Mouse (Mus musculus) CH12.LX (cell line): ENCODE measurements at regions not wholly inside any gene's neighbourhood (a gene's known extent, or its start where the extent isn't known, plus 50 kb on each side); places are given as distances from the start of the nearest gene placed in this dataset.

ENCODE experiments used
- DNase-seq: peaks from one replicate; pipeline ENCODE4 v3.0.0-alpha.2; 2013; ENCODE audit errors: extremely low read depth
- H3K27ac ChIP-seq: 2 replicates; pipeline ENCODE4 v1.5.1; 2012; ENCODE audit warnings: low read depth, mild to moderate bottlenecking, control low read depth, moderate library complexity; ENCODE audit not compliant: insufficient read depth
- H3K27me3 ChIP-seq: replicated peaks from 2 replicates; pipeline ENCODE3; 2012; ENCODE audit warnings: inconsistent platforms
- H3K36me3 ChIP-seq, 2 experiments: replicated peaks in 1 of 2; 2 replicates each; pipeline versions ENCODE3 to v1.6.1; 2012; ENCODE audit warnings: inconsistent platforms in 1 of 2, low read length in 1 of 2, mild to moderate bottlenecking in 1 of 2, mixed read lengths in 1 of 2, moderate library complexity in 1 of 2; ENCODE audit not compliant: control insufficient read depth in 1 of 2, insufficient read depth in 1 of 2
- H3K4me1 ChIP-seq, 2 experiments: 2 replicates each; pipeline ENCODE4 v1.6.1; 2012; ENCODE audit warnings: inconsistent platforms in 1 of 2, moderate library complexity in 1 of 2; ENCODE audit not compliant: insufficient read depth in 2 of 2, control insufficient read depth in 1 of 2
- H3K4me2 ChIP-seq: 2 replicates; pipeline ENCODE4 v1.6.1; 2012; ENCODE audit warnings: low read depth, mild to moderate bottlenecking, control low read depth; ENCODE audit not compliant: poor library complexity, insufficient read depth, severe bottlenecking
- H3K4me3 ChIP-seq, 3 experiments: fragments of 150-350 bp in 1 of 3; sonication (generic) in 1 of 3; replicated peaks in 1 of 3; 2 replicates each; pipeline versions ENCODE3 to v1.5.1; 2011 to 2012; ENCODE audit warnings: low read depth in 2 of 3, low read length in 2 of 3, mild to moderate bottlenecking in 2 of 3, moderate library complexity in 2 of 3, control low read depth in 1 of 3, improper control_type of control experiment in 1 of 3, inconsistent platforms in 1 of 3, mixed read lengths in 1 of 3; ENCODE audit not compliant: poor library complexity in 1 of 3
- H3K79me2 ChIP-seq: replicated peaks from 2 replicates; pipeline ENCODE4 v1.6.1; 2012; ENCODE audit warnings: mild to moderate bottlenecking, moderate library complexity; ENCODE audit not compliant: control insufficient read depth, poor library complexity, insufficient read depth, severe bottlenecking; ENCODE audit errors: extremely low read depth
- H3K9ac ChIP-seq: 2 replicates; pipeline ENCODE4 v1.6.1; 2012; ENCODE audit warnings: low read depth, mild to moderate bottlenecking, control low read depth, moderate library complexity; ENCODE audit not compliant: insufficient read depth
- H3K9me3 ChIP-seq: replicated peaks from 2 replicates; pipeline ENCODE3; 2012; ENCODE audit warnings: low read length, inconsistent platforms, mixed read lengths
- CHD2 ChIP-seq: IDR thresholded peaks from 2 replicates; pipeline ENCODE4 v1.6.1; 2011; ENCODE audit warnings: low read length, improper control_type of control experiment
- CTCF ChIP-seq, 2 experiments: IDR thresholded peaks in 1 of 2; conservative IDR thresholded peaks in 1 of 2; 2 replicates each; pipeline ENCODE4 v1.5.1; 2011 to 2012; ENCODE audit warnings: low read depth in 2 of 2, low read length in 2 of 2, improper control_type of control experiment in 1 of 2, inconsistent platforms in 1 of 2, mild to moderate bottlenecking in 1 of 2, moderate library complexity in 1 of 2
- ELF1 ChIP-seq: IDR thresholded peaks from 2 replicates; pipeline ENCODE4 v1.6.1; 2014; ENCODE audit warnings: low read depth, mild to moderate bottlenecking, inconsistent platforms, low read length, improper control_type of control experiment
- ETS1 ChIP-seq: conservative IDR thresholded peaks from 2 replicates; pipeline ENCODE4 v1.6.1; 2012; ENCODE audit warnings: low read depth, mild to moderate bottlenecking, inconsistent platforms, low read length, improper control_type of control experiment, moderate library complexity
- GABPA ChIP-seq: IDR thresholded peaks from 2 replicates; pipeline ENCODE4 v1.6.1; 2012; ENCODE audit warnings: low read depth, low read length, improper control_type of control experiment, inconsistent platforms; ENCODE audit not compliant: insufficient replicate concordance
- HCFC1 ChIP-seq: IDR thresholded peaks from 2 replicates; pipeline ENCODE4 v1.6.1; 2012; ENCODE audit warnings: low read depth, mild to moderate bottlenecking, inconsistent platforms, low read length, improper control_type of control experiment
- IRF4 ChIP-seq: IDR thresholded peaks from 2 replicates; pipeline ENCODE4 v1.6.1; 2014; ENCODE audit warnings: low read depth, mild to moderate bottlenecking, inconsistent platforms, low read length, improper control_type of control experiment
- KAT2A ChIP-seq: IDR thresholded peaks from 2 replicates; pipeline ENCODE4 v1.6.1; 2012; ENCODE audit warnings: low read length, improper control_type of control experiment, inconsistent platforms; ENCODE audit not compliant: insufficient replicate concordance
- MAFK ChIP-seq: IDR thresholded peaks from 2 replicates; pipeline ENCODE4 v1.6.1; 2011; ENCODE audit warnings: low read length, improper control_type of control experiment; ENCODE audit not compliant: insufficient replicate concordance
- MAZ ChIP-seq: IDR thresholded peaks from 2 replicates; pipeline ENCODE4 v1.6.1; 2012; ENCODE audit warnings: low read depth, mild to moderate bottlenecking, inconsistent platforms, low read length, improper control_type of control experiment, moderate library complexity
- MEF2A ChIP-seq: IDR thresholded peaks from 2 replicates; pipeline ENCODE4 v1.6.1; 2014; ENCODE audit warnings: low read depth, mild to moderate bottlenecking, inconsistent platforms, low read length, improper control_type of control experiment, borderline replicate concordance
- MYC ChIP-seq: IDR thresholded peaks from 2 replicates; pipeline ENCODE4 v1.6.1; 2011; ENCODE audit warnings: low read depth, mild to moderate bottlenecking, improper control_type of control experiment, low read length
- NELFE ChIP-seq: IDR thresholded peaks from 2 replicates; pipeline ENCODE4 v1.6.1; 2011; ENCODE audit warnings: low read depth, low read length, improper control_type of control experiment
- NRF1 ChIP-seq: IDR thresholded peaks from 2 replicates; pipeline ENCODE4 v1.6.1; 2014; ENCODE audit warnings: low read depth, mild to moderate bottlenecking, inconsistent platforms, low read length, improper control_type of control experiment, moderate library complexity
- POLR2A ChIP-seq: IDR thresholded peaks from 2 replicates; pipeline ENCODE4 v1.6.1; 2011; ENCODE audit warnings: low read depth, mild to moderate bottlenecking, improper control_type of control experiment, low read length
- RAD21 ChIP-seq: IDR thresholded peaks from 2 replicates; pipeline ENCODE4 v1.6.1; 2011; ENCODE audit warnings: low read depth, mild to moderate bottlenecking, low read length, improper control_type of control experiment, moderate library complexity
- TBP ChIP-seq: conservative IDR thresholded peaks from 2 replicates; pipeline ENCODE4 v1.6.1; 2011; ENCODE audit warnings: low read depth, low read length, improper control_type of control experiment
- UBTF ChIP-seq: IDR thresholded peaks from 2 replicates; pipeline ENCODE4 v1.6.1; 2012; ENCODE audit warnings: low read depth, mild to moderate bottlenecking, inconsistent platforms, low read length, improper control_type of control experiment, moderate library complexity
- USF1 ChIP-seq: IDR thresholded peaks from 2 replicates; pipeline ENCODE4 v1.6.1; 2014; ENCODE audit warnings: low read depth, mild to moderate bottlenecking, inconsistent platforms, low read length, improper control_type of control experiment
- ZC3H11A ChIP-seq: IDR thresholded peaks from 2 replicates; pipeline ENCODE4 v1.6.1; 2012; ENCODE audit warnings: low read depth, mild to moderate bottlenecking, inconsistent platforms, low read length, improper control_type of control experiment
- ZKSCAN1 ChIP-seq: IDR thresholded peaks from 2 replicates; pipeline ENCODE4 v1.6.1; 2012; ENCODE audit warnings: low read depth, inconsistent platforms, low read length, improper control_type of control experiment, borderline replicate concordance
- ZNF384 ChIP-seq: IDR thresholded peaks from 2 replicates; pipeline ENCODE4 v1.6.1; 2012; ENCODE audit warnings: low read depth, low read length, improper control_type of control experiment, inconsistent platforms
- dilution Hi-C: fragments of 300-500 bp; cut with MboI; formaldehyde crosslinking; loops from 2 replicates; pipeline ENCODE4 v1.14.3; 2020; ENCODE audit warnings: low sequenced_read_pairs; ENCODE audit not compliant: extremely low pct_unique_long_range_greater_than_20kb, extremely low pct_ligation_motif_present
- in situ Hi-C: fragments of 300-500 bp; cut with MboI; formaldehyde crosslinking; loops from 3 replicates; pipeline ENCODE4 v1.14.3; 2019; ENCODE audit warnings: low sequenced_read_pairs, low pct_ligation_motif_present, low pct_unique_long_range_greater_than_20kb, mixed read lengths

- H3K27me3 ChIP-seq, result no peaks in the 10 kb centered on the region
- no peak overlapping the region for H3K9ac ChIP-seq
- TF ChIP-seq ELF1, result no peak
- no peak for TF ChIP-seq MEF2A
- TF ChIP-seq HCFC1, result no peak
- TF ChIP-seq USF1, result no peak
- no peak for TF ChIP-seq ZKSCAN1
- no peak for TF ChIP-seq MAFK
- TF ChIP-seq ZNF384, result no peak
- TF ChIP-seq KAT2A, result no peak
- no peak for TF ChIP-seq ETS1
- no peak for TF ChIP-seq CTCF (conservative IDR thresholded peaks at IDR 0.05 in 1 of 2, IDR thresholded peaks at IDR 0.05 in 1 of 2; ENCODE audit: low read depth in 2 of 2, low read length in 2 of 2)
- no peak for TF ChIP-seq TBP
- TF ChIP-seq ZC3H11A, result no peak
- no peaks in the 10 kb centered on the region for H3K4me1 ChIP-seq
- H3K9me3 ChIP-seq, result no peaks in the 10 kb centered on the region
- H3K36me3 ChIP-seq, result no peaks in the 10 kb centered on the region
- DNase-seq, result no peak
- in situ Hi-C loops, result no loop called here
- no peak overlapping the region for H3K4me2 ChIP-seq
- dilution Hi-C loops, result no loop called here
- H3K4me3 ChIP-seq, result no peak overlapping the region
- no peaks in the 10 kb centered on the region for H3K79me2 ChIP-seq
- no peak overlapping the region for H3K27ac ChIP-seq
These were observed 60.0 kb upstream of the Gpr141 start for GRCm38 (mm10) chr13:19883896-19884658.

- H3K79me2 ChIP-seq, result no peaks in the 10 kb centered on the region
These were observed 58.8 kb upstream of the Gpr141 start for GRCm38 (mm10) chr13:19882889-19883288.

More at GRCm38 (mm10) chr13:19882889-19883288, 58.8 kb upstream of the Gpr141 start:
- dilution Hi-C loops, result no loop called here
- TF ChIP-seq POLR2A (no peak), UBTF (no peak), NRF1 (no peak), USF1 (no peak), CHD2 (no peak), NELFE (no peak), HCFC1 (no peak), GABPA (no peak), RAD21 (no peak), ELF1 (no peak), MYC (no peak), IRF4 (no peak), TBP (no peak), MAZ (no peak)
- Histone ChIP-seq H3K4me1 (no peaks in the 10 kb centered on the region), H3K36me3 (no peaks in the 10 kb centered on the region), H3K4me2 (no peak overlapping the region), H3K9ac (no peak overlapping the region), H3K27me3 (no peaks in the 10 kb centered on the region), H3K9me3 (no peaks in the 10 kb centered on the region), H3K4me3 (no peak overlapping the region), H3K27ac (no peak overlapping the region)
- in situ Hi-C loops, result no loop called here
- DNase-seq, result no peak
